Mouse (Mus musculus) C2C12 (cell line): ENCODE results near the gene Car2.

Experiments used
- MAX ChIP-seq: IDR thresholded peaks from one replicate; pipeline ENCODE4 v1.6.1; 2011; ENCODE audit warnings: mild to moderate bottlenecking, control low read depth
- MYOD1 ChIP-seq: IDR thresholded peaks from one replicate; pipeline ENCODE4 v1.6.1; 2011; ENCODE audit warnings: low read depth; ENCODE audit not compliant: control insufficient read depth, insufficient read length

GRCm38 (mm10) chr3:14861787-14862186, 24.3 kb upstream of the Car2 start:
- TF ChIP-seq MYOD1 (no peak), MAX (no peak)
